14 mouse cellular contexts compared by ENCODE assay signal in genomic region chr8:64786801-64787200, GRCm38 (mm10).
"Had no signal": no experiment of that assay in that cellular context is flagged by ENCODE, and none has a peak within 500 bp of the region (broad histone marks: within the 10 kb centered on the region; RNA-seq: fewer than 3 reads in every experiment).

No protein-coding gene starts in this region.

- H3K4me3 ChIP-seq: intestine, embryonic 15.5 days; layer of hippocampus, adult 2 months; limb, embryonic 12.5 days; liver, embryonic 15.5 days; midbrain, embryonic 13.5 days had no signal

- H3K36me3 ChIP-seq: intestine, embryonic 15.5 days; limb, embryonic 12.5 days; liver, embryonic 15.5 days; midbrain, embryonic 13.5 days had no signal

- ATAC-seq: intestine, embryonic 15.5 days; midbrain, embryonic 13.5 days had no signal

- H3K9me3 ChIP-seq: intestine, embryonic 15.5 days; limb, embryonic 12.5 days; liver, embryonic 15.5 days; midbrain, embryonic 13.5 days had no signal

- H3K4me2 ChIP-seq: intestine, embryonic 15.5 days; limb, embryonic 12.5 days; liver, embryonic 15.5 days; lung, embryonic 14.5 days; midbrain, embryonic 13.5 days had no signal

- H3K27ac ChIP-seq: intestine, embryonic 15.5 days; limb, embryonic 12.5 days; liver, embryonic 15.5 days; macrophage; midbrain, embryonic 13.5 days had no signal

- H3K9ac ChIP-seq: intestine, embryonic 15.5 days; limb, embryonic 12.5 days; liver, embryonic 15.5 days; lung, embryonic 14.5 days; midbrain, embryonic 13.5 days had no signal

- DNase-seq: kidney, adult 18-20 months; kidney, postnatal 10 days; kidney, postnatal 4 days; liver; lung, embryonic 14.5 days; lung, postnatal 10 days; retina, postnatal 1 day; right cerebral cortex, postnatal 14 days had no signal

- H3K27me3 ChIP-seq: intestine, embryonic 15.5 days; limb, embryonic 12.5 days; liver, embryonic 15.5 days; midbrain, embryonic 13.5 days had no signal

- H3K4me1 ChIP-seq: intestine, embryonic 15.5 days had no signal
